Mouse (Mus musculus): ENCODE measurements around the gene Gm21440. TPM values are rescaled to one million over a fixed set of nuclear protein-coding genes. Genes with fewer than 3 reads are reported as not detected.

The Gm21440 gene
- polyA plus RNA-seq (2014; fragmentation: Illumina TruSeq; extraction: RNeasy Lipid Tissue Mini Kit (QIAGEN cat#74804); ENCODE audit: low read depth, low replicate concordance): not detected

DNA sequence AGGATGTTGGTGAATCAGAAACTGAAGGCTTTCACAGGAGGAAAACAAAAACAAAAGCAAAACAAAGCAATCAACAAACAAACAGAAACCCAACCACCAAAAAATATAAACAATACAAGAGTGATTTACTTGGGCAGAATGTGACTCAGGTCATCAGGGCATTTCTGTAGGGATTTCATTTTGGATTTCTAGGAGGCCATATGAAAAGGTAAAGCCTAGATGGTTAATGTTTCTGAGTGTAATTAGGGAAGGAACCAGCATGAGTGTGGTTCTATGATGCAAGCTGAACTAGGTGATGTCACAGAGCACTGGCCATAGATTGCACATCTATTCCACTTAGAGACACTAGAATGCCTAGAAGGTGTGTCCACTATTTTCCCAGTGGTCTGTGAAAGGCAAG is at the start of gene Gm21440, which contains the start of gene Gm21454:
Gene Gm21440, plus strand, starts transcription at position 301 of the 400 bp plus-strand sequence.
Gene Gm21454, plus strand, starts transcription at position 352 of the 400 bp plus-strand sequence.

DNA sequence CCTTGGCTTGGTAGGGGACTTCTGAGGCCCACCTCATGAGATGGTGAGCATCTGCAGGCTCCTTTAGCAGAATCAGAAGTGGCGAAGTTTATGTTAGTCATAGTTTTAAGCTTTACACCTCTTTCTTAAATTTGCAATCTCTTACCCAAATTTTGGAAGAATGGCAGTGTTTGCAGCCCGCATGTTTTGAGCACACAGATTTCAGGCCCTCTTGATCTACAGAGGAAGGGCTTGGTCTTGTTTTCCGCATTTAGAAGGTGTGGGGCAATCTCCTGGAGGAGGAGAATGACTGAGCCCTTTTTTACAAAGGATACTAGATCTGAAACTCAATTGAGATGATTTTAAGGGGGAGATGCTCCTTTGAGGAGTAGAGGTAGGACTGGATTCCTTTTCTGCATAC is 28.4 kb upstream of the Gm21440 start, which contains the start of gene Gm21828:
Gene Gm21828, minus strand, starts transcription at position 101 of the 400 bp plus-strand sequence.

Other genes starting within 250 kb of the Gm21440 start
- not detected for gene Gm20807, start 209.5 kb upstream of the Gm21440 start, polyA plus RNA-seq (2014; fragmentation: Illumina TruSeq; extraction: RNeasy Lipid Tissue Mini Kit (QIAGEN cat#74804); ENCODE audit: low read depth, low replicate concordance)
- not detected for gene Gm21891, start 118.9 kb upstream of the Gm21440 start, polyA plus RNA-seq (2014; fragmentation: Illumina TruSeq; extraction: RNeasy Lipid Tissue Mini Kit (QIAGEN cat#74804); ENCODE audit: low read depth, low replicate concordance)
- gene Gm21425, start 90.4 kb upstream of the Gm21440 start, polyA plus RNA-seq (2014; fragmentation: Illumina TruSeq; extraction: RNeasy Lipid Tissue Mini Kit (QIAGEN cat#74804); ENCODE audit: low read depth, low replicate concordance): not detected
- not detected for gene Gm21828, start 28.5 kb upstream of the Gm21440 start, polyA plus RNA-seq (2014; fragmentation: Illumina TruSeq; extraction: RNeasy Lipid Tissue Mini Kit (QIAGEN cat#74804); ENCODE audit: low read depth, low replicate concordance)
- not detected for gene Gm21454, start 51 bp downstream of the Gm21440 start, polyA plus RNA-seq (2014; fragmentation: Illumina TruSeq; extraction: RNeasy Lipid Tissue Mini Kit (QIAGEN cat#74804); ENCODE audit: low read depth, low replicate concordance)
- gene Gm21725, start 96.7 kb downstream of the Gm21440 start, polyA plus RNA-seq (2014; fragmentation: Illumina TruSeq; extraction: RNeasy Lipid Tissue Mini Kit (QIAGEN cat#74804); ENCODE audit: low read depth, low replicate concordance): not detected
- not detected for gene Gm21866, start 213.2 kb downstream of the Gm21440 start, polyA plus RNA-seq (2014; fragmentation: Illumina TruSeq; extraction: RNeasy Lipid Tissue Mini Kit (QIAGEN cat#74804); ENCODE audit: low read depth, low replicate concordance)
- gene Gm20773, start 241.6 kb downstream of the Gm21440 start, polyA plus RNA-seq (2014; fragmentation: Illumina TruSeq; extraction: RNeasy Lipid Tissue Mini Kit (QIAGEN cat#74804); ENCODE audit: low read depth, low replicate concordance): not detected